Mouse (Mus musculus): ENCODE data around the gene Psg25.
A peak's percentile ranks its signal among the peaks of the same experiment; 100 is the strongest.
"Not testable (repeated sequence)": the region's sequence is repeated elsewhere in the genome, so short reads cannot be mapped to it uniquely, and the experiment has no call there.

Psg25 gene

GRCm38 (mm10) chr7:18532169-18532568 is at the start of gene Psg25:
Gene Psg25 (minus strand): TSS chr7:18532269.
- DNase-seq = no peak

- DNase-seq = no peak
Measured at GRCm38 (mm10) chr7:18567205-18567604, 35.1 kb upstream of the Psg25 start, which contains the start of gene Psg27. Gene Psg27 (minus strand): TSS chr7:18567305.

- DNase-seq = no peak
Measured at GRCm38 (mm10) chr7:18559850-18560249, 27.8 kb upstream of the Psg25 start.

- DNase-seq = not testable (repeated sequence)
Measured at GRCm38 (mm10) chr7:18555751-18556150, 23.7 kb upstream of the Psg25 start.

- peak; percentile 5 for DNase-seq
Measured at GRCm38 (mm10) chr7:18533420-18533819, 1.4 kb upstream of the Psg25 start.

- DNase-seq = no peak
Measured at GRCm38 (mm10) chr7:18524668-18525067, 7.4 kb downstream of the Psg25 start.

GRCm38 (mm10) chr7:18512848-18513247 is 19.2 kb downstream of the Psg25 start:
- DNase-seq = not testable (repeated sequence)

GRCm38 (mm10) chr7:18512417-18512816 is 19.7 kb downstream of the Psg25 start:
- not testable (repeated sequence) for DNase-seq

GRCm38 (mm10) chr7:18511479-18511878 is 20.6 kb downstream of the Psg25 start:
- no peak for DNase-seq

- no peak for DNase-seq
Measured at GRCm38 (mm10) chr7:18484077-18484476, 48.0 kb downstream of the Psg25 start, which contains the start of gene Psg26. Gene Psg26 (minus strand): TSS chr7:18484177.

Data from lung, postnatal 36 days (tissue).